Mouse (Mus musculus) CH12.LX (cell line): ENCODE measurements at regions not wholly inside any gene's neighbourhood (a gene's known extent, or its start where the extent isn't known, plus 50 kb on each side); places are given as distances from the start of the nearest gene placed in this dataset.

Experiments used
- DNase-seq: peaks from one replicate; pipeline ENCODE4 v3.0.0-alpha.2; 2013; ENCODE audit errors: extremely low read depth
- H3K27ac ChIP-seq: 2 replicates; pipeline ENCODE4 v1.5.1; 2012; ENCODE audit warnings: low read depth, mild to moderate bottlenecking, control low read depth, moderate library complexity; ENCODE audit not compliant: insufficient read depth
- H3K27me3 ChIP-seq: replicated peaks from 2 replicates; pipeline ENCODE3; 2012; ENCODE audit warnings: inconsistent platforms
- H3K36me3 ChIP-seq, 2 experiments: replicated peaks in 1 of 2; 2 replicates each; pipeline versions ENCODE3 to v1.6.1; 2012; ENCODE audit warnings: inconsistent platforms in 1 of 2, low read length in 1 of 2, mild to moderate bottlenecking in 1 of 2, mixed read lengths in 1 of 2, moderate library complexity in 1 of 2; ENCODE audit not compliant: control insufficient read depth in 1 of 2, insufficient read depth in 1 of 2
- H3K4me1 ChIP-seq, 2 experiments: 2 replicates each; pipeline ENCODE4 v1.6.1; 2012; ENCODE audit warnings: inconsistent platforms in 1 of 2, moderate library complexity in 1 of 2; ENCODE audit not compliant: insufficient read depth in 2 of 2, control insufficient read depth in 1 of 2
- H3K4me2 ChIP-seq: 2 replicates; pipeline ENCODE4 v1.6.1; 2012; ENCODE audit warnings: low read depth, mild to moderate bottlenecking, control low read depth; ENCODE audit not compliant: poor library complexity, insufficient read depth, severe bottlenecking
- H3K4me3 ChIP-seq, 3 experiments: fragments of 150-350 bp in 1 of 3; sonication (generic) in 1 of 3; replicated peaks in 1 of 3; 2 replicates each; pipeline versions ENCODE3 to v1.5.1; 2011 to 2012; ENCODE audit warnings: low read depth in 2 of 3, low read length in 2 of 3, mild to moderate bottlenecking in 2 of 3, moderate library complexity in 2 of 3, control low read depth in 1 of 3, improper control_type of control experiment in 1 of 3, inconsistent platforms in 1 of 3, mixed read lengths in 1 of 3; ENCODE audit not compliant: poor library complexity in 1 of 3
- H3K79me2 ChIP-seq: replicated peaks from 2 replicates; pipeline ENCODE4 v1.6.1; 2012; ENCODE audit warnings: mild to moderate bottlenecking, moderate library complexity; ENCODE audit not compliant: control insufficient read depth, poor library complexity, insufficient read depth, severe bottlenecking; ENCODE audit errors: extremely low read depth
- H3K9ac ChIP-seq: 2 replicates; pipeline ENCODE4 v1.6.1; 2012; ENCODE audit warnings: low read depth, mild to moderate bottlenecking, control low read depth, moderate library complexity; ENCODE audit not compliant: insufficient read depth
- H3K9me3 ChIP-seq: replicated peaks from 2 replicates; pipeline ENCODE3; 2012; ENCODE audit warnings: low read length, inconsistent platforms, mixed read lengths
- BHLHE40 ChIP-seq: IDR thresholded peaks from 2 replicates; pipeline ENCODE4 v1.6.1; 2011; ENCODE audit warnings: mild to moderate bottlenecking, low read depth, low read length, improper control_type of control experiment
- CHD1 ChIP-seq: IDR thresholded peaks from 2 replicates; pipeline ENCODE4 v1.6.1; 2012; ENCODE audit warnings: low read depth, low read length, improper control_type of control experiment, inconsistent platforms
- CHD2 ChIP-seq: IDR thresholded peaks from 2 replicates; pipeline ENCODE4 v1.6.1; 2011; ENCODE audit warnings: low read length, improper control_type of control experiment
- CTCF ChIP-seq, 2 experiments: IDR thresholded peaks in 1 of 2; conservative IDR thresholded peaks in 1 of 2; 2 replicates each; pipeline ENCODE4 v1.5.1; 2011 to 2012; ENCODE audit warnings: low read depth in 2 of 2, low read length in 2 of 2, improper control_type of control experiment in 1 of 2, inconsistent platforms in 1 of 2, mild to moderate bottlenecking in 1 of 2, moderate library complexity in 1 of 2
- E2F4 ChIP-seq: IDR thresholded peaks from 2 replicates; pipeline ENCODE4 v1.6.1; 2011; ENCODE audit warnings: low read depth, low read length, improper control_type of control experiment; ENCODE audit not compliant: insufficient replicate concordance
- ELF1 ChIP-seq: IDR thresholded peaks from 2 replicates; pipeline ENCODE4 v1.6.1; 2014; ENCODE audit warnings: low read depth, mild to moderate bottlenecking, inconsistent platforms, low read length, improper control_type of control experiment
- EP300 ChIP-seq: IDR thresholded peaks from 2 replicates; pipeline ENCODE4 v1.6.1; 2011; ENCODE audit warnings: low read length, improper control_type of control experiment
- GABPA ChIP-seq: IDR thresholded peaks from 2 replicates; pipeline ENCODE4 v1.6.1; 2012; ENCODE audit warnings: low read depth, low read length, improper control_type of control experiment, inconsistent platforms; ENCODE audit not compliant: insufficient replicate concordance
- HCFC1 ChIP-seq: IDR thresholded peaks from 2 replicates; pipeline ENCODE4 v1.6.1; 2012; ENCODE audit warnings: low read depth, mild to moderate bottlenecking, inconsistent platforms, low read length, improper control_type of control experiment
- IRF4 ChIP-seq: IDR thresholded peaks from 2 replicates; pipeline ENCODE4 v1.6.1; 2014; ENCODE audit warnings: low read depth, mild to moderate bottlenecking, inconsistent platforms, low read length, improper control_type of control experiment
- JUN ChIP-seq: IDR thresholded peaks from 2 replicates; pipeline ENCODE4 v1.6.1; 2011; ENCODE audit warnings: low read depth, mild to moderate bottlenecking, low read length, improper control_type of control experiment, moderate library complexity; ENCODE audit not compliant: insufficient read depth
- JUND ChIP-seq: conservative IDR thresholded peaks from 2 replicates; pipeline ENCODE4 v1.6.1; 2011; ENCODE audit warnings: low read depth, low read length, improper control_type of control experiment
- MAX ChIP-seq: IDR thresholded peaks from 2 replicates; pipeline ENCODE4 v1.6.1; 2011; ENCODE audit warnings: low read length, improper control_type of control experiment
- MAZ ChIP-seq: IDR thresholded peaks from 2 replicates; pipeline ENCODE4 v1.6.1; 2012; ENCODE audit warnings: low read depth, mild to moderate bottlenecking, inconsistent platforms, low read length, improper control_type of control experiment, moderate library complexity
- MXI1 ChIP-seq: IDR thresholded peaks from 2 replicates; pipeline ENCODE4 v1.6.1; 2011; ENCODE audit warnings: mild to moderate bottlenecking, low read depth, low read length, improper control_type of control experiment
- MYC ChIP-seq: IDR thresholded peaks from 2 replicates; pipeline ENCODE4 v1.6.1; 2011; ENCODE audit warnings: low read depth, mild to moderate bottlenecking, improper control_type of control experiment, low read length
- NRF1 ChIP-seq: IDR thresholded peaks from 2 replicates; pipeline ENCODE4 v1.6.1; 2014; ENCODE audit warnings: low read depth, mild to moderate bottlenecking, inconsistent platforms, low read length, improper control_type of control experiment, moderate library complexity
- POLR2A ChIP-seq: IDR thresholded peaks from 2 replicates; pipeline ENCODE4 v1.6.1; 2011; ENCODE audit warnings: low read depth, mild to moderate bottlenecking, improper control_type of control experiment, low read length
- RAD21 ChIP-seq: IDR thresholded peaks from 2 replicates; pipeline ENCODE4 v1.6.1; 2011; ENCODE audit warnings: low read depth, mild to moderate bottlenecking, low read length, improper control_type of control experiment, moderate library complexity
- RCOR1 ChIP-seq: conservative IDR thresholded peaks from 2 replicates; pipeline ENCODE4 v1.6.1; 2012; ENCODE audit warnings: low read depth, mild to moderate bottlenecking, inconsistent platforms, low read length, improper control_type of control experiment
- SIN3A ChIP-seq: IDR thresholded peaks from 2 replicates; pipeline ENCODE4 v1.6.1; 2012; ENCODE audit warnings: low read length, improper control_type of control experiment, inconsistent platforms
- SMC3 ChIP-seq: IDR thresholded peaks from 2 replicates; pipeline ENCODE4 v1.6.1; 2011; ENCODE audit warnings: low read depth, low read length, improper control_type of control experiment
- TCF12 ChIP-seq: IDR thresholded peaks from 2 replicates; pipeline ENCODE4 v1.6.1; 2014; ENCODE audit warnings: low read depth, mild to moderate bottlenecking, inconsistent platforms, low read length, improper control_type of control experiment
- UBTF ChIP-seq: IDR thresholded peaks from 2 replicates; pipeline ENCODE4 v1.6.1; 2012; ENCODE audit warnings: low read depth, mild to moderate bottlenecking, inconsistent platforms, low read length, improper control_type of control experiment, moderate library complexity
- USF1 ChIP-seq: IDR thresholded peaks from 2 replicates; pipeline ENCODE4 v1.6.1; 2014; ENCODE audit warnings: low read depth, mild to moderate bottlenecking, inconsistent platforms, low read length, improper control_type of control experiment
- USF2 ChIP-seq: conservative IDR thresholded peaks from 2 replicates; pipeline ENCODE4 v1.6.1; 2011; ENCODE audit warnings: low read depth, low read length, improper control_type of control experiment
- ZC3H11A ChIP-seq: IDR thresholded peaks from 2 replicates; pipeline ENCODE4 v1.6.1; 2012; ENCODE audit warnings: low read depth, mild to moderate bottlenecking, inconsistent platforms, low read length, improper control_type of control experiment
- ZMIZ1 ChIP-seq: IDR thresholded peaks from 2 replicates; pipeline ENCODE4 v1.6.1; 2012; ENCODE audit warnings: low read depth, mild to moderate bottlenecking, inconsistent platforms, low read length, improper control_type of control experiment
- ZNF384 ChIP-seq: IDR thresholded peaks from 2 replicates; pipeline ENCODE4 v1.6.1; 2012; ENCODE audit warnings: low read depth, low read length, improper control_type of control experiment, inconsistent platforms
- dilution Hi-C: fragments of 300-500 bp; cut with MboI; formaldehyde crosslinking; loops from 2 replicates; pipeline ENCODE4 v1.14.3; 2020; ENCODE audit warnings: low sequenced_read_pairs; ENCODE audit not compliant: extremely low pct_unique_long_range_greater_than_20kb, extremely low pct_ligation_motif_present
- in situ Hi-C: fragments of 300-500 bp; cut with MboI; formaldehyde crosslinking; loops from 3 replicates; pipeline ENCODE4 v1.14.3; 2019; ENCODE audit warnings: low sequenced_read_pairs, low pct_ligation_motif_present, low pct_unique_long_range_greater_than_20kb, mixed read lengths

DNA sequence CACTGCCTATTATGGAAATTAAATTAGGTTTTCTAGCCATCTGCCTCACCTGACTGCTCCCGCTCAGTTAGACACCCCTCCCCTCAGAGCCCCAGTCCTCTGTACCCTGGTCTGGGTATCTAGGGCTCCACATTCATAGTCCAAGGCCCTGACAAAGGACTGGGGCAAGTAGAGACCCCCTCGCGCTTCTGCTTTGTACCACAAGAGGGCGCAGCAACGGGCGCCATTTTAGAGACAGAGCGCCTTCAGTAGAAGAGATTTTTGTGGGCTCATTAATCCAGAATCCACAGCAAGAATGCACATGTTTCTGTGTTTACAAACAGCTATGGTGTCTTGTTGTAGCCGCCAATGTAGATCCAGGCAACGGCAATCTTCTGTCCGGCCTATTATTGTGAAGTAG, 279.7 kb upstream of the Myt1l start:
- Histone ChIP-seq H3K9ac (no peak overlapping the region), H3K79me2 (no peaks in the 10 kb centered on the region), H3K36me3 (no peaks in the 10 kb centered on the region), H3K27me3 (no peaks in the 10 kb centered on the region), H3K4me1 (no peaks in the 10 kb centered on the region), H3K4me2 (no peak overlapping the region), H3K9me3 (no peaks in the 10 kb centered on the region), H3K27ac (no peak overlapping the region), H3K4me3 (no peak overlapping the region)
- TF ChIP-seq USF2 (no peak), ZC3H11A (no peak), UBTF (no peak), MYC (no peak), CTCF (conservative IDR thresholded peaks at IDR 0.05 in 1 of 2, IDR thresholded peaks at IDR 0.05 in 1 of 2; ENCODE audit: low read depth in 2 of 2, low read length in 2 of 2) (peak in 1 of 2 experiments; percentile 54; a peak in 2 of 4 replicates), GABPA (no peak), NRF1 (no peak), ZMIZ1 (no peak), MXI1 (no peak), RAD21 (peak; percentile 1), E2F4 (no peak), MAX (no peak), CHD1 (no peak), USF1 (no peak), JUND (no peak), IRF4 (no peak), RCOR1 (no peak), SMC3 (peak; percentile 32), HCFC1 (no peak), TCF12 (no peak), ELF1 (no peak), SIN3A (no peak), ZNF384 (no peak)
- no peak for DNase-seq
- dilution Hi-C loops (no loop called here), in situ Hi-C loops (no loop called here)

DNA sequence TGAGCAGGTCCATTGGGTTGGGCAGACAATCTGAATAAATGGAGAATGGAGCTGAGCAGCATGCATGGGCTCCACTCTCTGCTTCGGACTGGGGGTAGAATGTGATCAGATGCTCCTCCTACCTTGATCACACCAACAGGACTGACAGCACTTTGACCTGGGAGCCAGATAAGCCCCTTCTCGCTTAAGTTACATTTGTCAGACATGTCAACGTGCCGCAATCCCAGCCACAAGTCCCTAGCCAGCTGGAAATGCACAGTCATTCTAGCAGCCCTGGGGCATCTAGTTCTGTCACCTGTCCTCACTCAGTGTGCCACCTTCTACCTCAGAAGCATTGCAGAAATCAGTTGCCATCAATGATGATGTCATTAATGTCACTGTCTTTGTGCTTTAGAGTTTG, 272.1 kb upstream of the Myt1l start:
- no peak overlapping the region for H3K4me3 ChIP-seq
- no peaks in the 10 kb centered on the region for H3K36me3 ChIP-seq
- no peaks in the 10 kb centered on the region for H3K4me1 ChIP-seq
- DNase-seq: no peak
- no peak for TF ChIP-seq ZC3H11A
- no peak for TF ChIP-seq RCOR1
- no peak for TF ChIP-seq ELF1
- no peak for TF ChIP-seq POLR2A
- no peak for TF ChIP-seq RAD21
- no peak for TF ChIP-seq GABPA
- no peak for TF ChIP-seq BHLHE40
- no peak for TF ChIP-seq JUN
- no peak for TF ChIP-seq JUND
- no peak for TF ChIP-seq EP300
- no peak for TF ChIP-seq USF2
- no peak for TF ChIP-seq CHD2
- TF ChIP-seq MAZ: no peak
- no peaks in the 10 kb centered on the region for H3K27me3 ChIP-seq
- H3K27ac ChIP-seq: no peak overlapping the region
- H3K9me3 ChIP-seq: no peaks in the 10 kb centered on the region
- no peak overlapping the region for H3K4me2 ChIP-seq
- dilution Hi-C loops (no loop called here), in situ Hi-C loops (no loop called here)
- H3K9ac ChIP-seq: no peak overlapping the region
- no peaks in the 10 kb centered on the region for H3K79me2 ChIP-seq
